Mouse (Mus musculus): ENCODE results near the gene Fam107a. TPM values are rescaled to one million over a fixed set of nuclear protein-coding genes. Genes with fewer than 3 reads are reported as not detected.
A peak's percentile ranks its signal among the peaks of the same experiment; 100 is the strongest.

Gene Fam107a
- total RNA-seq (2017) = not detected in 3 replicates

GRCm38 (mm10) chr14:8317194-8318097 lies at the start of gene Fam107a:
Gene Fam107a (minus strand): TSS chr14:8318023.
- ATAC-seq (replicated peaks; ENCODE audit: insufficient number of reproducible peaks, low FRiP score, low TSS enrichment, poor library complexity, severe bottlenecking) = no peak

GRCm38 (mm10) chr14:8367121-8367520 lies 49.3 kb upstream of the Fam107a start:
- no peak for ATAC-seq (replicated peaks; ENCODE audit: insufficient number of reproducible peaks, low FRiP score, low TSS enrichment, poor library complexity, severe bottlenecking)

GRCm38 (mm10) chr14:8365833-8366232 lies 48.0 kb upstream of the Fam107a start:
- no peak for ATAC-seq (replicated peaks; ENCODE audit: insufficient number of reproducible peaks, low FRiP score, low TSS enrichment, poor library complexity, severe bottlenecking)

GRCm38 (mm10) chr14:8356836-8357235 lies 39.0 kb upstream of the Fam107a start:
- ATAC-seq (replicated peaks; ENCODE audit: insufficient number of reproducible peaks, low FRiP score, low TSS enrichment, poor library complexity, severe bottlenecking) = no peak

- ATAC-seq (replicated peaks; ENCODE audit: insufficient number of reproducible peaks, low FRiP score, low TSS enrichment, poor library complexity, severe bottlenecking) = no peak
These were observed 38.2 kb upstream of the Fam107a start for GRCm38 (mm10) chr14:8355999-8356501.

GRCm38 (mm10) chr14:8348927-8349326 lies 31.1 kb upstream of the Fam107a start:
- ATAC-seq (replicated peaks; ENCODE audit: insufficient number of reproducible peaks, low FRiP score, low TSS enrichment, poor library complexity, severe bottlenecking) = no peak

GRCm38 (mm10) chr14:8346255-8346997 lies 28.6 kb upstream of the Fam107a start:
- ATAC-seq (replicated peaks; ENCODE audit: insufficient number of reproducible peaks, low FRiP score, low TSS enrichment, poor library complexity, severe bottlenecking) = peak; percentile 51; the same call in 1 of the 2 replicates

GRCm38 (mm10) chr14:8345566-8345965 lies 27.7 kb upstream of the Fam107a start:
- ATAC-seq (replicated peaks; ENCODE audit: insufficient number of reproducible peaks, low FRiP score, low TSS enrichment, poor library complexity, severe bottlenecking) = no peak

- no peak for ATAC-seq (replicated peaks; ENCODE audit: insufficient number of reproducible peaks, low FRiP score, low TSS enrichment, poor library complexity, severe bottlenecking)
These were observed 24.8 kb upstream of the Fam107a start for GRCm38 (mm10) chr14:8342509-8343106.

GRCm38 (mm10) chr14:8340226-8340625 lies 22.4 kb upstream of the Fam107a start:
- no peak for ATAC-seq (replicated peaks; ENCODE audit: insufficient number of reproducible peaks, low FRiP score, low TSS enrichment, poor library complexity, severe bottlenecking)

GRCm38 (mm10) chr14:8335947-8336346 lies 18.1 kb upstream of the Fam107a start:
- no peak for ATAC-seq (replicated peaks; ENCODE audit: insufficient number of reproducible peaks, low FRiP score, low TSS enrichment, poor library complexity, severe bottlenecking)

GRCm38 (mm10) chr14:8334511-8334910 lies 16.7 kb upstream of the Fam107a start:
- no peak for ATAC-seq (replicated peaks; ENCODE audit: insufficient number of reproducible peaks, low FRiP score, low TSS enrichment, poor library complexity, severe bottlenecking)

- no peak for ATAC-seq (replicated peaks; ENCODE audit: insufficient number of reproducible peaks, low FRiP score, low TSS enrichment, poor library complexity, severe bottlenecking)
These were observed 14.8 kb upstream of the Fam107a start for GRCm38 (mm10) chr14:8332314-8333252.

GRCm38 (mm10) chr14:8331307-8331905 lies 13.6 kb upstream of the Fam107a start:
- ATAC-seq (replicated peaks; ENCODE audit: insufficient number of reproducible peaks, low FRiP score, low TSS enrichment, poor library complexity, severe bottlenecking) = no peak

GRCm38 (mm10) chr14:8330390-8330789 lies 12.6 kb upstream of the Fam107a start:
- ATAC-seq (replicated peaks; ENCODE audit: insufficient number of reproducible peaks, low FRiP score, low TSS enrichment, poor library complexity, severe bottlenecking) = no peak

GRCm38 (mm10) chr14:8329552-8329951 lies 11.7 kb upstream of the Fam107a start:
- no peak for ATAC-seq (replicated peaks; ENCODE audit: insufficient number of reproducible peaks, low FRiP score, low TSS enrichment, poor library complexity, severe bottlenecking)

- no peak for ATAC-seq (replicated peaks; ENCODE audit: insufficient number of reproducible peaks, low FRiP score, low TSS enrichment, poor library complexity, severe bottlenecking)
These were observed 9.5 kb upstream of the Fam107a start for GRCm38 (mm10) chr14:8327371-8327770.

- ATAC-seq (replicated peaks; ENCODE audit: insufficient number of reproducible peaks, low FRiP score, low TSS enrichment, poor library complexity, severe bottlenecking) = no peak
These were observed 9.1 kb upstream of the Fam107a start for GRCm38 (mm10) chr14:8326961-8327360.

Measured in monocyte, adult 5-6 weeks (primary cell).